Mouse (Mus musculus) heart, embryonic 13.5 days (tissue): ENCODE measurements around the gene Olfr223. TPM values are rescaled to one million over a fixed set of nuclear protein-coding genes. Genes with fewer than 3 reads are reported as not detected.

Experiments used
- ATAC-seq: fragments of 200-750 bp; cut with Nextera tagmentation; 2 replicates; pipeline ENCODE4 v1.8.0; 2017; ENCODE audit warnings: moderate TSS enrichment; ENCODE audit not compliant: insufficient number of reproducible peaks, low FRiP score, low TSS enrichment; ENCODE audit errors: extremely low read depth
- H3K27ac ChIP-seq: fragments of 300-500 bp; sonication (generic); replicated peaks from 2 replicates; pipeline ENCODE4 v1.5.1; 2015; ENCODE audit warnings: moderate library complexity, mild to moderate bottlenecking, inconsistent platforms
- H3K27me3 ChIP-seq: fragments of 300-500 bp; sonication (generic); replicated peaks from 2 replicates; pipeline ENCODE4 v1.6.1; 2015; ENCODE audit warnings: mild to moderate bottlenecking, inconsistent platforms
- H3K36me3 ChIP-seq: fragments of 300-500 bp; sonication (generic); 2 replicates; pipeline ENCODE4 v1.6.1; 2015; ENCODE audit warnings: mild to moderate bottlenecking, inconsistent platforms
- H3K4me1 ChIP-seq: fragments of 300-500 bp; sonication (generic); 2 replicates; pipeline ENCODE4 v1.6.1; 2015; ENCODE audit warnings: inconsistent platforms
- H3K4me2 ChIP-seq: fragments of 300-500 bp; sonication (generic); 2 replicates; pipeline ENCODE4 v1.6.1; 2015; ENCODE audit warnings: inconsistent platforms, mild to moderate bottlenecking, moderate library complexity
- H3K4me3 ChIP-seq: fragments of 300-500 bp; sonication (generic); 2 replicates; pipeline ENCODE4 v1.5.1; 2015; ENCODE audit warnings: moderate library complexity, mild to moderate bottlenecking, inconsistent platforms
- H3K9ac ChIP-seq: fragments of 300-500 bp; sonication (generic); 2 replicates; pipeline ENCODE4 v1.6.1; 2015; ENCODE audit warnings: inconsistent platforms, mild to moderate bottlenecking, moderate library complexity
- H3K9me3 ChIP-seq: fragments of 300-500 bp; sonication (generic); 2 replicates; pipeline ENCODE4 v1.6.1; 2016; ENCODE audit warnings: inconsistent platforms
- WGBS: fragments of 180-500 bp; shearing (Covaris S2); methylation state at CpG from one replicate; pipeline ENCODE4 v1.1.7; 2015; ENCODE audit warnings: mixed read lengths; 5-methylcytosine and 5-hydroxymethylcytosine counted together
- polyA plus RNA-seq: library from polyadenylated mRNA; unstranded; fragments of >200 nt; fragmentation: Nextera tagmentation; extraction: Ambion mirVana; gene quantifications from 2 replicates; pipeline ENCODE4 v1.2.1, GENCODE M21; 2015

Olfr223 gene
- not detected in 2 replicates for polyA plus RNA-seq

DNA sequence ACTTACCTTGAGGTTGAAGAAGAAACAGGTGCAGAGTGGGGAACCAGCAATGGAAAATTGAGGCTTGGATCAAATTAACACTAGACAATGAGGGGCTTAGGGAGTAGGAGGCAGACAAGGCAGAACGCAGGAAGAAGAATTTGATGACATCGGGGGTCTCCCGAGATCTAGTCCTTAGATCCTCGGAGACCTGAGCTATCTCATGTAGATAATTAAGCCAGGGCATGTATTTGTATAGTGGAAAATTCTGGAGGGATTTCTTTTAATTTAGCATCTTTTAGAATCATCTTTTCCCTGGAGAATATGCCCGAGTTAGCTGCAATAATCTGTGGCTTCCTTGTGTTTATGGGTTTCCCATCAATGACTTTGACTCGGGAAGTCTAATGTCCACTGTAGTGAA is at the start of gene Olfr223:
TSS of gene Olfr223 (minus strand) at position 101 of the 400 bp plus-strand sequence.
- Histone ChIP-seq H3K27ac (no peak within 1 kb of the TSS), H3K4me1 (no peaks in the 10 kb centered on the region), H3K4me3 (no peak within 1 kb of the TSS), H3K36me3 (no peaks in the 10 kb centered on the region), H3K4me2 (no peak within 1 kb of the TSS), H3K27me3 (peaks cover 11% of the 10 kb centered on the region; the same call in 1 of the 2 replicates), H3K9me3 (no peaks in the 10 kb centered on the region), H3K9ac (no peak within 1 kb of the TSS)
- ATAC-seq, result no peak
- WGBS, result 70% methylated on average over 6 of the region's 6 CpGs

DNA sequence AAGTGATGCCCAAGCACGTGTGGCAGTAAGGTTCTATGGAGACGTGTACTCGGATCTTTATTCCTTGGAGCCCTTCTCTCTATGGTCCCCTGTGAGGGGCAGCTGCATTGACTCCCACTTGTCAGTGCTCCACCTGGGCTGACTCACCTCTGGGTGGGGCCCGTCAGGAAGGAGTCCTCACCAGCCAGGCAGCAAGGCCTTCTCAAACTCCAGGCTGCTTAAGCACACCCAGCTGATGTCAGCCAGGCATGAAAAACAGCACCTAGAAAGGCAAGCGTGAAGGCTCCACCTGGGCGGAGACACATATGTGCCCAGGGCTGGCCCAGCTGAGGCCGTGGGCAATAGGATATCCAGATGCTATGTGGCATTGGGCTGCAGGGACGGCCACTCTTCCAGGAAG is 49.3 kb upstream of the Olfr223 start:
- Histone ChIP-seq H3K9me3 (no peaks in the 10 kb centered on the region), H3K4me2 (no peak overlapping the region), H3K9ac (no peak overlapping the region), H3K27me3 (0 out of 2 replicates have a peak, but pooled peaks cover 2% of the 10 kb centered on the region), H3K27ac (no peak overlapping the region), H3K4me1 (peaks cover 11% of the 10 kb centered on the region), H3K36me3 (no peaks in the 10 kb centered on the region), H3K4me3 (no peak overlapping the region)
- no peak for ATAC-seq
- WGBS, result 79% methylated on average over 8 of the region's 8 CpGs

DNA sequence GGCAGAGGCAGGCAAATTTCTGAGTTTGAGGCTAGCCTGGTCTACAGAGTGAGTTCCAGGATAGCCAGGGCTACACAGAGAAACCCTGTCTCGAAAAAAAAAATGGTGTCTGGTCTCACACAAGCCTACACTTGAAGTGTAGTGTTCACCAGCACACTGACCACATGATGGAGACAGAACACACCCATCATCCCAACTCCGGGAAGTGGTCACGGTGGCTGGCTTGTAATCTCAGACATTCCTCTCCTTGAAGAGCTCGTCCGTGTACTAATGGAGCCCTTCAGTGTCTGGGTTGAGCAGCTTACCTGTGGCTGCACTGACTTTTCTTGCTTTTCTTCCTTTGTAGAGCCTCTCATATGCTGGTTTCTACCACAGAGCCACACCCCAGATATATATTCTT is 48.1 kb upstream of the Olfr223 start:
- ATAC-seq, result no peak
- 0 out of 2 replicates have a peak, but pooled peaks cover 2% of the 10 kb centered on the region for H3K27me3 ChIP-seq
- no peaks in the 10 kb centered on the region for H3K9me3 ChIP-seq
- H3K4me2 ChIP-seq, result no peak overlapping the region
- no peak overlapping the region for H3K4me3 ChIP-seq
- H3K4me1 ChIP-seq, result peaks cover 11% of the 10 kb centered on the region
- H3K27ac ChIP-seq, result no peak overlapping the region
- 40% methylated on average over 5 of the region's 5 CpGs for WGBS
- no peaks in the 10 kb centered on the region for H3K36me3 ChIP-seq
- H3K9ac ChIP-seq, result no peak overlapping the region

DNA sequence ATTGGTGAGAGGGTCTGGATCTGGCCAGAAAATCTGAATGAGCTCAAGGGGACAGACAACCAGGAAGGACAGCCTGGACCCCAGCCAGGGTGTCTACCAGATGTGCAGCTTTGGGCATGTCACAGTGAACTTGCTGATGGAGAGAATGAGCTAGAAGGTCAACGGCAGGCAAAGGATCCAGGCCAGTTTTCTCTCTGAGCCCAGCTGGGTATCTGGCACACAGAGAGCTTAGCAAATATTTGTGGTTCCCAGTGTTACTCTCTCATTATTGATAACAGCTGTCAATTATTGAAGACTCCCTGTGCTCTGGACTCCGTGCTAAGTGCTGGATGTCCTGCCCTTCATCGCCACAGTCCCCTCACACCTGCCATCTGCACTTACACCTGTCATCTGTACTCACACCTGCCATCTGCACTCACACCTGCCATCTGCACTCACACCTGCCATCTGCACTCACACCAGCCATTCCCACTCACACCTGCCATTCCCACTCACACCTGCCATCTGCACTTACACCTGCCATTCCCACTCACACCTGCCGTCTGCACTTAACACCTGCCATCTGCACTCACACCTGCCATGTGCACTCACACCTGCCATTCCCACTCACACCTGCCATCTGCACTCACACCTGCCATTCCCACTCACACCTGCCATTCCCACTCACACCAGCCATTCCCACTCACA is 47.0 kb upstream of the Olfr223 start:
- Histone ChIP-seq H3K9me3 (no peaks in the 10 kb centered on the region), H3K36me3 (no peaks in the 10 kb centered on the region), H3K27ac (no peak overlapping the region), H3K4me2 (no peak overlapping the region), H3K27me3 (0 out of 2 replicates have a peak, but pooled peaks cover 2% of the 10 kb centered on the region), H3K4me1 (peaks cover 4% of the 10 kb centered on the region), H3K4me3 (no peak overlapping the region), H3K9ac (no peak overlapping the region)
- no peak for ATAC-seq
- 77% methylated on average over 4 of the region's 4 CpGs for WGBS

DNA sequence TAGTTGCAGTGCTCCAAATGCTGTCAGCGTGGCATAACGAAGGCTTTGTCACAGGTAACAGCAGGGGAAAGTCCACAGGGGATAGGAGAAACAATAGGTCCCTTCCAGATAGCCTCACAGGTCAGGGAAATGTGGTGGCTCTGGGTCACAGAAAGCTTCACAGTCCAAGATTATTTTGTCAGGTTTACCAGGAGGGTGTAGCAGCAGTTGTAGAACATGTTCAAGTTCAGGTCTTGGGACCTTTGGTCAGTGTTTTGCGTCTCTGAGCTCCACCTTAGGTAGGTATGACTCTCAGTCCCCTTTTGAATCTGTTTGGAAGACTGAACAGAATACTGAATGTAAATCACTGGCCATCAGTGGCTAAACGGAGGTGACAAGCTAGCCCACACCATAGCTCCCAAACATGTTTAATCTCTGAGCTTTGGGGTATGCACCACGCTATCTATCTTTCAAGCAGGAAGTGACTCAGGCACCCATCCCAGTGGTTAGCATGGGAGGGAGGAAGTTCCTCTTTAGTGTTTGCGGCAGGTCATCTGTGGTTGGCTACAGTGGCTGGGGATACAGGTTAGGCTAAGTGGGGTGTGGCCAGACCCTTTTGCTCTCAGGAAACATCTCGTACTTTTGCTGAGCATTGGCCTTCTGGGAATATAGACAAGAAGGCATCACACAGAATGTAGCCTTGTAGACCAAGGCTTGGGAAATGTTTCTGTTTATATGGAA is 43.8 kb upstream of the Olfr223 start:
- H3K27ac ChIP-seq, result no peak overlapping the region
- WGBS, result 58% methylated on average over 7 of the region's 7 CpGs
- ATAC-seq, result no peak
- no peaks in the 10 kb centered on the region for H3K27me3 ChIP-seq
- no peak overlapping the region for H3K9ac ChIP-seq
- H3K4me2 ChIP-seq, result no peak overlapping the region
- no peaks in the 10 kb centered on the region for H3K4me1 ChIP-seq
- no peaks in the 10 kb centered on the region for H3K36me3 ChIP-seq
- no peak overlapping the region for H3K4me3 ChIP-seq
- H3K9me3 ChIP-seq, result no peaks in the 10 kb centered on the region

DNA sequence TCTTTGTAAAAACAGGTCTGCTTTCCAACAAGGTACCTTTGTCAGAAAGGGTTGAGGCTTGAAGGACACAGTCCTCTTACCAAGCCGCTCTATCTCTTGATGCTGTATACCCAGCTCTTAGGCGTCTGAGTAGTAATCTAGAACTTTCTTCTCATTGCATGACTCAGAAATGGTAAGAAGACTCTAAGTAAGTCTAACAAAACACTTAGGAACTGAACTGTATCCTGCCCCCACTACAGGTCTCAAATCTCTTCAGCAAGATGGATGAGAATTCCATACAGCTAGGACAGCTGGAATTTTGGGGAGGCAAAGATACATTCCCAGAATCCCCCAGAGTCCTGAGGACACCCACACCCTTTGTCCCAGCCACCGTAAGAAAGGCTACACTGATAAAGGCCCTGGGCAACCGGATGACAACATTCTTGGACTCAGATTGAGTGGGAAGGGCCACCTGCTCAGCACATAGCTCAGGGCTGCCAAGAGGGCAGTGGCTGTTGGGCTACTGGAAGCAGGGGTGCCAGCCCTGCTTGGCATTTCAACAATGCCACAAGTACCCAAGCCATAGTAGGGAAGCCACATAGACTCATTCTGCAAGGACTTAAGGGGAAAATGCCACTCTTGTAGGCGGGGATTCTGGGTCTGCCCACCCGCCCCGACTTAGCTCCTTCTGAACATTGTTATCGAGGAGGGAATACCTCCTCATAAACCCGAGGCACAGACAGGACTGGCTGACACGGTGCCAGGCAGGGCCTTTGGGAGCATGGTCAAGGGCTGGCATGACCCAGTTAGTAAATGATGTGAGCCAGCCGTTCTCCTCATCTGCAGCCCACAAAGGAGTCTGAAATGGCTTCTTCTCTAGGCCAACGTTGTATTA is 43.0 kb upstream of the Olfr223 start:
- 64% methylated on average over 12 of the region's 12 CpGs for WGBS
- H3K4me3 ChIP-seq, result no peak overlapping the region

DNA sequence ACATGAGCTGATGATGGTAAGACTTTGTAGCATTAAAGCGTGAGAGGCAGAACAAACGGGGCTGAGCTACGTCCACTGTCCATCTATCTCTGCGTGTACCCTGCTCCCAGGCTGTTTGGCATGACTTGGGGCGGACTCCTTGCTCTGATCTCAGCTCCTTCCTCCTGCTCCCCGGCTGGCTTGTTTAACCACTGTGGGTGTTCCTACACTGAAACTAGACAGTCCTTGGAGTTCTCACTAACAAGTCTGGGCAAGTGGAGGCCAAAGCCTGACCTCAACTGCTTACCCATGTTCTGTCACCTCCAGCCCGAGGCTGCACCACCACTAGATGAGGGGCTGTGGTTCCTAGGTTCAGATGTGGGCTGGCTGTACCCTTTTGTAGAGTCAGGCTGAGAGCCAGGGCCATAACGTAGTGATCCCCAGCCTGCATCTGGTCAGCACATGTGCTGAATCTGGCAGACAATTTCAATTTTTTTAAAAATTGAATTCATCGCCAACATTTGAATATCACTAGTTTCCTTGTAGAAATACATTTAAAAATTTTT is 42.2 kb upstream of the Olfr223 start:
- no peaks in the 10 kb centered on the region for H3K4me1 ChIP-seq
- H3K36me3 ChIP-seq, result no peaks in the 10 kb centered on the region
- no peaks in the 10 kb centered on the region for H3K9me3 ChIP-seq
- H3K27me3 ChIP-seq, result no peaks in the 10 kb centered on the region; the same call in none of the 2 replicates
- no peak overlapping the region for H3K27ac ChIP-seq
- H3K4me3 ChIP-seq, result no peak overlapping the region
- 69% methylated on average over 9 of the region's 9 CpGs for WGBS
- H3K4me2 ChIP-seq, result no peak overlapping the region
- no peak for ATAC-seq
- no peak overlapping the region for H3K9ac ChIP-seq

More for the DNA sequence above, 43.0 kb upstream of the Olfr223 start:
- Histone ChIP-seq H3K27me3 (no peaks in the 10 kb centered on the region; the same call in 1 of the 2 replicates), H3K9ac (no peak overlapping the region), H3K27ac (no peak overlapping the region), H3K4me1 (no peaks in the 10 kb centered on the region), H3K36me3 (no peaks in the 10 kb centered on the region), H3K9me3 (no peaks in the 10 kb centered on the region), H3K4me2 (no peak overlapping the region)
- no peak for ATAC-seq

DNA sequence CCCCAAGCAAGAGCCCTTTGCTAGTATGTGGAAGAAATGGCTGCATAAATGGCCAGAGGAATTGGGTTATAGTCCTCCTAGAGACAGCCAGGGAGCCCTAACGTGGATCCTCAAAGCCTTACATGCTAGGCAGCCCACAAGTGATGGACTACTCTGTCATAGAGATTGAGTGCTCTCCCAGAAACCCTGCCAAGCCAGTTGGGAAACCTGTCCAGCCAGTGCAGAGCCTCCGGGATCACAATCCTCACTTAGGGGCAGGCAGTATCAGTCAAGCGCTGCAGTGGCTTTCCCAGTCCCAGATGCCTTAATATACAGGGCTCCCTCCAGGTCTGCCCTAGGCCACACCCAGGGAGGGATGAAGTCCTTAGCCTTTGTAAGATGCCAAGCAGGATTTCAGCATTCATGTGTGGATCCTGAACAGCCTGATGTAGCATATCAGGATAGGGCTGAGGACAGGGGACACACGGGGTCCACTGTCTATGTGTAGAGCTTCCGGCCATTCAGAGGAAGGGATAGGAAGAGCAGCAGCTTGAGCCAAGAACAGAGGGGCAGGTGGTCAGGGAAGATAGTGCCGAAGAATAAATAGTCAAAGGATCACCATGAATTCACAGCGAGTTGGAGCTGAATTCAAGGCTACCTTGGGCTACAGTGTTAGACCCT is 41.0 kb upstream of the Olfr223 start:
- no peak overlapping the region for H3K9ac ChIP-seq
- no peak overlapping the region for H3K4me3 ChIP-seq
- H3K36me3 ChIP-seq, result no peaks in the 10 kb centered on the region
- H3K9me3 ChIP-seq, result no peaks in the 10 kb centered on the region
- ATAC-seq, result no peak
- H3K4me1 ChIP-seq, result no peaks in the 10 kb centered on the region
- no peaks in the 10 kb centered on the region; the same call in none of the 2 replicates for H3K27me3 ChIP-seq
- WGBS, result 70% methylated on average over 7 of the region's 7 CpGs
- no peak overlapping the region for H3K4me2 ChIP-seq
- H3K27ac ChIP-seq, result no peak overlapping the region

DNA sequence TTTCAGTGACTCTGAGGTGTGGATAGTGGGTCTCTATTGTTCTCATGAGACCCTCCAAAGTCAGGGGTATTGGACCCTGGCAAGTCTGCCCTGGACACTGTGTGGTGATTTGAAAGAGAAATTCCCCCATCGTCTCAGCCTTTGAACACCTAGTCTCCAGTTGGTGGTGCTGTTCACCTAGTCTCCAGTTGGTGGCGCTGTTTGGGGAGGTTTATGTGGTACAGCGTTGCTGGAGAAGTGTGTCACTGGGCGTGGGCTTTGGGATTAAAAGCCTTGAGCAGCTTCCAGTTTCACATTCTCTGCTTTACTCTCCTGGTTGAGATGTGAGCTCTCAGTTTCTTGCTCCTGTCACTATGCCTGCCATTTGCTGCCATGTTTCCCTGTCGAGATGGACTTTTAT is 39.9 kb upstream of the Olfr223 start:
- no peak overlapping the region for H3K9ac ChIP-seq
- H3K4me2 ChIP-seq, result no peak overlapping the region
- ATAC-seq, result no peak
- no peak overlapping the region for H3K4me3 ChIP-seq
- no peaks in the 10 kb centered on the region for H3K4me1 ChIP-seq
- H3K9me3 ChIP-seq, result no peaks in the 10 kb centered on the region
- no peaks in the 10 kb centered on the region; the same call in none of the 2 replicates for H3K27me3 ChIP-seq
- H3K36me3 ChIP-seq, result no peaks in the 10 kb centered on the region
- H3K27ac ChIP-seq, result no peak overlapping the region
- 23% methylated on average over 5 of the region's 5 CpGs for WGBS

DNA sequence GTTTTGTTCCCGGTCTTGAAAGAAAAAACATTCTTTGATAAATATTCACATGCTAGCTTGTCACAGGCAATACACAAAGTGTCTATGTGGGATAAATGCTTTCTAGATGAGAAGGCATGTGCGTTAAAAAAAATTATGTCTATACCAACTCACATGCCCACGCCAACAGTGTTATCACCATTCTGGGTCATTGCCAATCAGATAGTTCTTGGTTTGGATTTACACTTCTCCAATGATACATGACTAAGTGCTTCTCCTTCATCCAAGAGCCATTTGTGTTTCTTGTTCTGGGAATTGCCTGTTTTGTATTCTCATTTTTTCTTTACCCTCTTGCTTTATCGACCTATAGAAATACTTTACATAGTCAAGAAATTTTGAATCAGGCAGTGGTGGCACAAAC is 38.9 kb upstream of the Olfr223 start:
- Histone ChIP-seq H3K27me3 (no peaks in the 10 kb centered on the region; the same call in none of the 2 replicates), H3K4me3 (no peak overlapping the region), H3K9me3 (no peaks in the 10 kb centered on the region), H3K4me2 (no peak overlapping the region), H3K27ac (no peak overlapping the region), H3K9ac (no peak overlapping the region), H3K4me1 (no peaks in the 10 kb centered on the region), H3K36me3 (no peaks in the 10 kb centered on the region)
- 70% methylated on average over 4 of the region's 4 CpGs for WGBS
- ATAC-seq, result no peak
